Mouse (Mus musculus): ENCODE data around the gene Susd6.

Gene Susd6

GRCm38 (mm10) chr12:80786591-80786990 is 3.7 kb upstream of the Susd6 start:
- DNase-seq: peak; percentile 56

- DNase-seq: peak; percentile 81
Observed at GRCm38 (mm10) chr12:80787604-80788003, 2.7 kb upstream of the Susd6 start.

- peak; percentile 62 for DNase-seq
Observed at GRCm38 (mm10) chr12:80788188-80788587, 2.1 kb upstream of the Susd6 start.

GRCm38 (mm10) chr12:80789276-80789675 is 1.0 kb upstream of the Susd6 start:
- DNase-seq: peak; percentile 50

GRCm38 (mm10) chr12:80790700-80791570 is 625 bp downstream of the Susd6 start:
- peak; percentile 61 for DNase-seq

GRCm38 (mm10) chr12:80791571-80792444 is 1.5 kb downstream of the Susd6 start:
- peak; percentile 66 for DNase-seq

GRCm38 (mm10) chr12:80792867-80793266 is 2.6 kb downstream of the Susd6 start:
- peak; percentile 77 for DNase-seq

- DNase-seq: no peak
Observed at GRCm38 (mm10) chr12:80793535-80793934, 3.2 kb downstream of the Susd6 start.

GRCm38 (mm10) chr12:80794522-80794921 is 4.2 kb downstream of the Susd6 start:
- DNase-seq: peak; percentile 65

GRCm38 (mm10) chr12:80794935-80795785 is 4.8 kb downstream of the Susd6 start:
- no peak for DNase-seq

- DNase-seq: peak; percentile 94
Observed at GRCm38 (mm10) chr12:80798271-80798670, 8.0 kb downstream of the Susd6 start.

- DNase-seq: no peak
Observed at GRCm38 (mm10) chr12:80800156-80800555, 9.8 kb downstream of the Susd6 start.

GRCm38 (mm10) chr12:80801443-80801842 is 11.1 kb downstream of the Susd6 start:
- DNase-seq: no peak

- DNase-seq: peak; percentile 89
Observed at GRCm38 (mm10) chr12:80803924-80804323, 13.6 kb downstream of the Susd6 start.

GRCm38 (mm10) chr12:80804861-80805428 is 14.6 kb downstream of the Susd6 start:
- DNase-seq: no peak

GRCm38 (mm10) chr12:80807451-80808085 is 17.3 kb downstream of the Susd6 start:
- no peak for DNase-seq

- DNase-seq: no peak
Observed at GRCm38 (mm10) chr12:80810005-80810404, 19.7 kb downstream of the Susd6 start.

GRCm38 (mm10) chr12:80811646-80812509 is 21.6 kb downstream of the Susd6 start:
- peak; percentile 58 for DNase-seq

GRCm38 (mm10) chr12:80812510-80812820 is 22.2 kb downstream of the Susd6 start:
- no peak for DNase-seq

- DNase-seq: no peak
Observed at GRCm38 (mm10) chr12:80813456-80813855, 23.1 kb downstream of the Susd6 start.

GRCm38 (mm10) chr12:80813872-80814271 is 23.6 kb downstream of the Susd6 start:
- no peak for DNase-seq

All from cerebellum, adult 9-10 months (tissue).